Mouse (Mus musculus) CD4-positive, CD25-positive, alpha-beta regulatory T cell, adult 4 months (primary cell): ENCODE results near the gene Trim45. TPM values are rescaled to one million over a fixed set of nuclear protein-coding genes. Genes with fewer than 3 reads are reported as not detected.

ENCODE experiments used
- ATAC-seq: one replicate; pipeline ENCODE4 v1.8.0; 2017
- polyA plus RNA-seq, 2 experiments: library from polyadenylated mRNA; unstranded; fragments of 100-300 nt; shearing (Covaris generic); gene quantifications; one replicate each; pipeline ENCODE4 v1.2.1; 2017

Gene Trim45
- 1 to 10 TPM in 1 of 2 experiments, under 1 TPM in 1; 0.91 to 2.2 TPM for polyA plus RNA-seq

DNA sequence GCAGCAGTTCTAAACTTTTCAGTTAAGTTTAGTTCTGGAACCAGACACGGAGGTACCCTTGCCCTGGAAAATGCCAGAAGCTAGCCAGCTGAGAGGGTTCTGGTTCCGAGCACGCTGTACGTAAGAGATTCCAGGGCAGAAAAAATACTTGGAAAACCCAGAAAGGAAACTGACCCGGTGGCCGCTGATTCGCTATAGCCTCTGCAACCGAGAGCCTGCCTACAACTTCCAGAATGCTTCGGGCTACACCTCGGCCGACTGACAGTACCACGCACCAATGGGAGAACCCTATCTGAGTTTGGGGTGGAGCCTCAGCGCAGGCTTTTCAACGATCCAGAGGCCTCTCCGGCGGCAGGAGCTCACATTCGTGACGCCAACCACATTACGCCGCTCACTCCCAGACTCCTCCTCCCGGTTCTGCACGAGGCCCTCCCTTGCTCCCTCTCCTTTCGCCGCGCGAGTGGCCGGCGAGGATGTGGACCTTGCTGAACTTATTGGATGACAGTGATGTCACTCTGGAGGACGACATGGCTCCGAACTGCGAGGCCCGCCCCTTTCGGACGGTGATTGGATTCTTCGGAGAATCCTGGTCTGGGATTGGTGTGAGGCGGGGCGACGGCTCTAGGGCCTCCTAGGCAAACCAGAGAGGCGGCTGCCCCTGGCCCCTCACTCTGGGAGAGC lies at the start of gene Trim45:
Trim45 (plus strand) TSS at position 378 of the 681 bp plus-strand sequence.
- ATAC-seq, result peak; percentile 93

DNA sequence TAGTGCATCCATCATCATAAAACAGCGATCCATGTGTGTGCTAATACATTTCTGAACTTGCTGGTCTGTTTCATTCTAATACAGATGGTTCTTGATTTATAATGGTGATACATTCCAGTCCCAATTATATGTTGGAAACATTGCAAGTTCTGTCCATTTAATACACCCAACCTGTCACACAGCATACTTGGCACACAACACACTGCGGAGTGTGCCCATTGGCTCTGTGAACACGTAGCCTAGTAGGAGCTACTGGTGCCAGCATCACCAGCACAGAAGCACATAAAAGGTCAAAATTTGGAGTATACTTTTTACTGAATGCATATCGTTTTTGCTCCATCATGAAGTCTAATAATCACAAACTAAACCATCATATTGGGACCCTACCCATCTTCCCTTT lies 44.9 kb upstream of the Trim45 start:
- no peak for ATAC-seq

DNA sequence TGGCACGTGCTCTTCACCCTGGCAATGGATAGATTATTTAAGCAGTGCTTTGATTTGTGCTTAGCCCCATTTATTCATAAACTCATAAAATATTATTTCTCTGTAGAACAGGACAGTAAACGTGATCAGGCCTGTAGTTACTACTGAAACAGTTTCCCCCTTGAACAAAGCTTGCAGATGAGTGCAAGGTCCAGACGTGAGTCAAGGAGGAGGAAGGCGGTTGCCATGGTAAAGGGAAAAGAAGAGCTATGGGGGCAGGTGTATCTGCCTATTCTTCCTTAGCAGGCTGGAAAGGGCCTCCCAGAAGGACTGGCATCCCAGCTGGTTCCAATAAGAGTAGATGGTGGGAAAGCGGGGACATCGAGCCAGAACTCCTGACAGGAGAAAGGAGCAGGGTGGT lies 40.6 kb upstream of the Trim45 start:
- no peak for ATAC-seq

DNA sequence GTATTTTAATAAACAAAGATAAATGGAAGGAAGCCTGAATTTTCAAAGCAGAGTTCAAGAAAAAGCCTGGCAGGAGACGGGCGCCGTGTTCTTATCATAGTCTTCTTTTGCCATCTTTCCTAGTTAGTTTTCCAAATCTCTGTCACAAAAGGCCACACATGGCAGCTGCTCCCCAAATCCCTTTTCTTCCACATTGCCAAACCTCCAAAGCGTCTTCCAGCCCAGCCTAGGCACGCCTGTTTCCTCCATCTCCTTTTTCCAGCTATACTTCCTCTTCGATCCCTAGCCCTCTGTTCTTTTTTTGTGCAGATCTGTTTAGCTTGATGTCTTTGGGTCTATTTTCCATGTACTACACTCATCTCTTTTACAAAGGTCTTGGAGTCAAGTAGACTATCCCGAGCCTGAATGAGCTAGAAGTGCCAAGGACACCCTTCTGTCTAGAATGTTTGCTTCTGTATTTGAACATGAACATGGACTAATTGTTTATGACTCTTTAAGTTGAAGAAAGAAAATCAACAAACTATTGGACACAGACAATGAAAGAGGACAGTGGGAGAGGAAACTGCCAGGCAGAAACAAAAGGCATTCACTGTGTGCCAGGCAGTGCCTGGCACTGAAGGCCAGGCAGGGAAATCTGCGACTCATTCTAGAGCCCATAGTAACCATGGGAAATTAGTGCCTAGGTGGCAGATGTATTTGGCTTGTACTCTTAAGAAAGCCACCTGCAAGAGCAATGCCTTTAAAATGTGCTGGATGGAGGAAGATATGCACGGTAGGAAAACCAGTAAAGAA lies 40.0 kb upstream of the Trim45 start:
- no peak for ATAC-seq

DNA sequence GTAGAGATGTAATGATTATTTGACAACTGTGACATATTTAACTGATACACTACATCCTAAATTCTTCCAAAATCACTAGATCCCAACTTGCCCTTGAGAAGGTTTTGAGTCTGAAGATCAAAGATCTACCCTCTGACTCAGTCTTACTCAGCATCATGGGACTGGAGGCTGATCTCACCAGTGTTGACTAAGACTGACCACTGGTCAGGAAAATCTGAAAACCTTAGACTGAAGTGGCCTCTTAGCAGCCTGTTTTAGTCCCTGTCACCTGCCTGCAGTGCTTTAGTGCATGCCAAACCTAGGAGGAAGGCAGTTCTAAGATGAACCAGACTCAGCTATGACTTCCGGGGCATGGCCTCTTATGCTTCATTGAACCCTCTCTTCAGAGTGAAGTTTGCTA lies 32.8 kb upstream of the Trim45 start:
- ATAC-seq, result no peak

DNA sequence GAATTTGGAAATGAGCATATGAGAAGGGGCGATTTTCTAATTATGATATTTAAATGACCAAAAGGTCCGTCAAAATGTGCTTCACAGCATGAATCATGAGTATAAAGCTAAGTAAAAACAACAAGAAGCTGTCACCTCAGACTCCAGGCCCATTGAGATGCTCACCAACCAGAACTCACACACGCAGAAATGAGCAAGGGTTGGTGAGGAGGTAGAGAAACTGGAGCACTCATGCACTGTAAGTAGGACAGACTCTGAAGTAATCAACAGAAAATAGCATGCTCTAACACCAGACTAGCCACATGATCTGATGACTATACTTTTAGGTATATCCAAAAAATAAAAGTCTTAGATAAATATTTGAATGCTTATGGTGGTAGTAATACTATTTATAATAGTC lies 31.6 kb upstream of the Trim45 start:
- ATAC-seq, result no peak

DNA sequence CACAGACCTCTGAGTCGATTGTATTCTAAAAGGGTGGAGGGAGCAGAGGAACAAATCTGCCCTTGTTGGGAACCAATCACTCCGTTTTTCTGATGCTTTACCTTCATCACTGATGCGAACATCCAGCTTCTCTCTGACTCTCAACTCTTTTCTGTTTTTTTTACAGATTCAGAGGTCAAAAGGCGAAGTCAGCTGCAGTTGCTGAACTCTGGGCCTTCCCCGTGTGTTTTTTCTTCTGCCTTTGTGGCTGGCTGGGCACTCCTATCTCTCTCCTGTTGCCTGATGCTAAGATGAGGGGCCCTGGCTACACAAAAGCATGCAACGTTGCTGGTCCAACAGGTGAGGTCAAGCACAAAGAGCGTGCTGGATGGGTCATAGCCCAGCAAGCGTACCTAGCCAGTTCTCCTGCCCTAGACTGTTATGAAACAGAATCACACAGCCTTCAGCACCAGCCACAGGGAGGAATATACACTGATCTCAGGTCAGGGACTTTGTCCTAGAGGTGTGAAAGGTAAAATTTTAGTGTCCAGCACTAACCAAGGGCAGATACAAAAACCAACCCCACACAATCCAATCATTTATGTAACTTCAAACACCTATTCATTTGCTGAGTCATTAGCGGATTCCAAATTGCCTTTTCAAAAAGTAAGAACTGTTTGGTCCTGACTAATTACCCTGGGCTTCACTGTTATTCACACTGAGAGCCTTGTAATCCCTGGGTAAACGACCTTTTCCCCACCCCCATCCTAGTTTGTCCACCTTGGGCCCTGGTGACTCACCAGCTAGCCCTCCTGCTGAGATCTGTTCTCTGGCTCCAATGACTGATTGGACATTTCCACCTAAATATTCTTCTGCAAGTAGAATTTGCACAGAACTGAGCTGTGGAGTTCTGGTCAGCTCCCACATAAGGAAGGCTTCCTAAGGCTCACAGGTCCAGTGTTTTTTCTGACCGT lies 29.3 kb upstream of the Trim45 start:
- ATAC-seq, result no peak

DNA sequence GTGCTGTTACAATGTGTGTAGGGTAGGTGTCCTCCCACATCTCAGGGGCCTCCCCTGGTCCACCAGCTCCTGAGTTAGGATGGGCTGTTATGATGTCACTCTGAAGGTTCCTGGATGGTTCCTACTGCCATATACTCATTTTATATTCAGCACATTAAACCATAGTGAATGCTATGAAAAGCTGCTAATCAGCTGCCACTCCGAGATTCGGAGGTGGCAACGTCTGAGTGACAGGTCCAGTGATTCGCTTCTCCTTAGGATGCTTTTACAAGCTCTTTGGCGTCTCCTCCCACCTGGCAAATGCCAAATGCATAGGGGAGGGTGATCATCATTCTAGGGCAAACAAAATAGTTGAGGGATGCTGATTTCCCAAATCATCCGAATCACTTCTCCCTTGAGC lies 26.5 kb upstream of the Trim45 start:
- ATAC-seq, result no peak

DNA sequence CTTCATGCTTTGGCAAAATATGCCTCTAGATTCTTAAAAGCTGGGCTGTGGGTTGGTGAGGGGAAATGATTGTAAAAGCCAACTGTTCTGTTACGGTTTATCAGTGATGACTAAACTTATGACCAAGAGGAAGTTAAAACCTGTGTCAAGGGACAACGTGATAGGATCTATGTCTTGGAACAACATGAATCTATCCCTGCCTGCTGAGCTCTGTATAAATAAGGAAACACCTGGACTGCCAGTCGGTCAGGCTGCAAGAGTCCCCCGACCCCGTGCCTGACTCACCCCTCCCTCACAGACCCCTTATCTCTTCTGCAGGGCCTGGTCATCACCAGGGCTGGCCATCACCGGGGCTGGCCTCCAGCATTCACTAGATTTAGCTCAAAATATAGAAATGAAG lies 15.9 kb upstream of the Trim45 start:
- no peak for ATAC-seq

DNA sequence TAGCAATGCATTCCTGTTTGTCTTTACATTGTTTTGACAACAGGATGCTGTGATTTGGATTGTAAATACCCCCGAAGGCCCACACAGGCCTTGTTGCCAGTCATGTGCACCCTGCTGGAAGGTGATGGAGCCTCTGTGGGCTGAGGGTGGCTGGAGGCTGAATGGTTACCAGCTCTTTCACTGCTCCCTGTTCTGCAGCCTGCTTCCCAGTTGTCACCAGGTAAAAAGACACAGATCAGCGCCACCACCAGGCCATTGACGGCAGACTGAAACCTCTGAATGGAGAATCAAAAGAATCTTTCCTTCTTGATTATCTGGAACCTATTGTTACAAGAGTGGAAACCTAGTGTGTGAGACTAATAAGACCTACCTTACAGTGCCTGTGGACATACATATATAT lies 15.1 kb upstream of the Trim45 start:
- ATAC-seq, result no peak

DNA sequence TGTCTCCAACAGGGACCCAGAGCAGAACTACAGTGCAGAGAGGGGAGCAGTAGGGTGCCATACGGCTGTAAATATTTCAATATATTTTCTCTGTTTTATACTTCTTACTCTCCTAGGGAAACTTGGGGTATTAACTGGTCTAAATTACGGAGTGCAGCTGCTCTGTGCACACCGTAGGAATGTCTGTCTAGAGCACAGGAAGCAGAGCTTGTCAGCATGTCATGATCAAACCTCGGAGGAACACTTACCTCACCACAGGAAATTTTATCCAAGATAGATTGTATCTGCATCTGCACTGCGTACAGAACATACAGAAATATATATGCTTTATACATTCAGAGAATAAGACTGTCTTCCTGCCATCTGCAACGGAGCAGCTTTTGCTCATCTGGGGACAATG lies 13.4 kb upstream of the Trim45 start:
- ATAC-seq, result no peak

DNA sequence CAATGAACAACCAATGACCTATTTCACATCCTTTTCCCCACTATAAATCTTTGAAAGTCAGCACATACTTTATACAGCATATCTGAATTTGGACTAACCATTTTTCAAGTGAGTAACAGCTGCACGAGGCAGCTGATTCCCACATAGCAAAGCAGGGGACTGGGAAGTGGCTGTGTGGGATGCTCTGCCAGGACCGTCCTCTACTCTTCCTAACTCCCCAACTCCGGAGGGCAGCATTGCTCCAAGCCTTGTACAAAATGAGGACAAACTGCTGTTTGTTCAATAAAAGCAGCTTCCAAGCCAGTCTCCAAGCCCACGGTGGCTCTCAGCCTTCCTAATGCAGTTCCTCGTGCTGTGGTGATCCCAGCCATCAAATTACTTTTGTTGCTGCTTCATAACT lies 11.4 kb upstream of the Trim45 start:
- ATAC-seq, result no peak

DNA sequence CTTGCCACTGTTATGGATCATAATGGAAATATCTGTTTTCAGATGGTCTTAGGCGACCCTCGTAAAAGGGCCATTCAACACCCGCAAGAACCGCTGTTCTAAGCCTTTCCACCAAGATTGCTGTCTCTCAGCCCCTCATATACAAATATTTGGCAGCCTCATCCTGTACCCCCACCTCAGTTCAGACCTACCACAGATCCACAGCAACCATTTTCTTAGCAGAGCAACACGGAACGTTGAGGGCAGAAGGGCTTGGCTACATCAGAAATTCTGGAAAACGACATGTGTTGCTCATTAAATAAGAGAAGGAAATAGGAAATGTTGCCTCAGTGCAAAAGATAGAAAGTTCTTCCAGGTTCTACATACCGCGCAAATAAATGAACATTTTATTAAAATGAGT lies 11.0 kb upstream of the Trim45 start:
- ATAC-seq, result no peak

DNA sequence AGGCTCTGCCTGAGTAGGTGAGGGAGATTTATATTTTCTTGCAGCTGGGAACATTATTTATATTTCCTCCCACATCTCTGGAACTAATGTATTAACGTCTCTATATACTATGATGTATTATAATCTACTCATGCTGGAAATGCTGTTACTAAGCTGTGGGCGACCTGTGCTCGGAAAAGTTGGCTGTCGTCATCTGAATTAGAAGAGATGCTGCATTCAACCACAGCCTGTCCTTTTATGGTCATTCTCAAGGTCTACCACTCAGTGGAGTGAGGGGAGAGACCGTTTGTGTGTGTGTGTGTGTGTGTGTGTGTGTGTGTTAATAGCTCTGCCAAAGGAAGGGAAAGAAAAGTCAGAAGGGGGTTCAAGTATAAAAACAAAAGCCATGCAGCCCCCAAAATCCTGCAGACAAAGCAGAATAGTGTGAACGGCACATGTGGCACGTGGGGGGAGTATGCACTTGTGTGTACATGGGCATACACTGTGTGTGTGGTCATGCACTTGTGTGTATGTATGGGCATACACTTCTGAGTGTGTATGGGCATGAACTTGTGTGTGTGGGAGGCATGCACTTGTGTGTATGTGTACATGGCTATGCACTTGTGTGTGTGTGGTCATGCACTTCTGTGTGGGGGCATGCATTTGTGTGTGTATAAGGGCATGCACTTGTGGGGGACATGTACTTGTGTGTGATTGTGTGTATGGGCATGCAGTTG lies 10.3 kb upstream of the Trim45 start:
- ATAC-seq, result no peak

DNA sequence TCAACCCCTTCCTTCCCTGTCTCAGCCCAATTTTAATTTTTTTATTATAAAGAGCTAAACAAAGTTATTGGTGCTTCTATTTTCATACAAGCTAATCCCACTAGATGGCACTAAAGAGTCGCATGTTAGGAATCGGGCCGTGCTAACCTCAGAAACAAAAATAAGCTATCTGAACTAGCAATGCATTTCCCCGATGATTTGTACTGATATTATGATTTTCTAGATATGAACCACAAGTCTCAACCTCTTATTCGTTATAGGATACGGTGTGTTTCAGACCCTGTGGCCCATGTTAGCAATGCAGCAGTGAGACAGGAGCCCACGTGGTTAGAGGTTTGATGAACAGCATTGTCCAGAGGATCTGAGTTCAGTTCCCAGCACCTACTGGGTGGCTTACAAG lies 5.2 kb upstream of the Trim45 start:
- ATAC-seq, result peak; percentile 74

DNA sequence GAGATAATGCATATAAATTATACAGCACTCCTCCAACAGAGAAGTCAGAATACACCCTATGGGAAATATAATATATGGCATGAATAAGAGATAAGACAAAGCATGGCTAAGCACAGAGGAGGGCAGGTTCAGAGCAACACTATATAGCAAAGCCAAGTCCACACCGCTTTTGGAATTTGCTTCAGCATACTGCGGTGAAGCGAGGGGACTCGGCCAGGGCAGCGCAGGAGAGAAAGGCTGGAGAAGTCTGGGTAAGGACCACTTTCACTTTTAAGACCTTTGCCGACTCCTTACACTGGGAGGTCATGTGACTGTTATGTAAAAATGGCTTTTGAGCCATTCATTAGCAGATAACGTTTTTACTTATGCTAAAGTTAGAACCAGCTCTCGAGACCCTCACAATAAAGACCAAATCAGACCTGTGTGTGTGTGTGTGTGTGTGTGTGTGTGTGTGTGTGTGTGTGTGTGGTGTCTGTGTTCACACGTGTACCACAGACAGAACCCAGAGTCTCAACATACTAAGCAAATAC lies 1.3 kb upstream of the Trim45 start:
- ATAC-seq, result no peak

DNA sequence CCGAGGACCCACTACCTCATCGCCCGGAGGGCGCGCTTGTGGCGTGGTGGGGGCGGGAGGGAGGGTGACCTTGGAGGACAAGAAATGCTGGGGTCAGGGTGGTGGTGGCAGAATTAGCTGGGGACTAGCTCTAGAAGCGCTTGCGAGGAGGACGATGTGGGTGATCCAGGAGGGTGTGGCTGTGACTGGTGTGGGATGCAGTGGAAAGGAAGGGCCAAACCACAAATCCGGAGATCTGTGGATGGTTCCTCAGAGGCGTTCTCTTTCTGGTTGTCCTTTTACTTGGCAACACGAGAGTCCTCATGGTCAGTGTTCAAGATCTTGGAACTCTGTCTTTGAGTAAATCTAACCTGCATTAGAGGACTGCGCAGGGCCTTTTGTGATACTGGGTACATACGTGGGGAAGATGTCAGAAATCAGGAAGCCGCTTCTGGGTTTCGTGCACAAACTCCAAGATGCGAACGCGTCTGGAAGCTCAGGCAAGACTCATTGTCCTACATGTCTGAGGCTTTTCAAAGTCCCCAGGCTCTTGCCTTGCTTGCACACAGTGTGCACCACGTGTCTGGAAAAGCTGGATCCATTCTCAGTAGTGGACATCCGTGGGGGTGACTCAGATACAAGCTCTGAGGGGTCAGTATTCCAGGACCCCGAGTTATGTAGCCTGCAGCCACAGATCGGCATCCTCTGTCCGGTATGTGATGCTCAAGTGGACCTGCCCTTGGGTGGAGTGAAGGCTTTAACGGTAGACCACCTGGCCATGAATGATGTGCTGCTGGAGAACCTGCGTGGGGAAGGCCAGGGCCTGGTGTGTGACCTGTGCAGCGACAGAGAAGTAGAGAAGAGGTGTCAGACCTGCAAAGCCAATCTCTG lies 739 bp downstream of the Trim45 start:
- ATAC-seq, result peak; percentile 1

DNA sequence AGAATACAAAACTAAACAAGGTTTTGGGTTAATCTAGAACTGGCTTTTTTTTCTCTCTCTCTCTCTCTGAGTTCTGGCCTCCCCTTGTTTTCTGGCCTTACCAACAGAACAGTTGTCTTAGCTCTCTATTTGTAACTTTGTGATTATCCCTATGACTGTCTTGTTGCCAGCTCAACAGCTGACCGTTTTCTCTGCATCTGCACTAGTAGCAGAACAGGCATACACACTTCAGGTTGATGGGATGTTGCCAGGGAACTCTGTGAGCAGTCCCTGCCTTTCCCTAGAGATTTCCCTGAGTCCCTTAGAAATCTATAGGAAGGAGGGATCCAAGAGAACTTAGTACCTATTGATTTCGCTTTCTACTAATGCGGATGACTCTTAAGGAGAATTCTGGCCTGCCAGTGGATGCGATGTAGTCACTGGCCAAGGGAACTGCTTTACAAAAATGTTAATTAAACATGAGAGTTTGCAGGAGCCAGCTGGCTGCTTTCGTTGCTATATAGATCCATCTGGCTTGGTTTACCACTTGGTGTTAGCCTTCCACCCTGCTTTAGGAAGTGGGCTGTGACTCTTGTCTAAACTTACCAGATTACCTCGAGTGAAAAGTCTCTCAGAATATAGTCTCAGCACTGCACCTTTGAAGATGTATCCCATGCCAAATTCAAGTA lies 2.2 kb downstream of the Trim45 start:
- ATAC-seq, result no peak

DNA sequence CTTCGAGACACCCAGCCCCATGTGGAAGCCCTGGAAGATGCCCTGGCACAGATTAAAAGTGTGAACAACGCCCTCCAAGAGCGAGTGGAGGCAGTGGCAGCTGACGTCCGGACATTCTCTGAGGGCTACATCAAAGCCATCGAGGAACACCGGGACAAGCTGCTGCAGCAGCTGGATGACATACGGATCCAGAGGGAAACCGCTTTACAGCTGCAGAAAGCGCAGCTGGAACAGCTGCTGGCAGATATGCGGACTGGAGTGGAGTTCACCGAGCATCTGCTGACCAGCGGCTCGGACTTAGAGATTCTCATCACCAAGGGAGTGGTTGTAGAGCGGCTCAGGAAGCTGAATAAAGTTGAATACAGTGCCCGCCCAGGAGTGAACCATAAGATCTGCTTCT lies 3.2 kb downstream of the Trim45 start:
- no peak for ATAC-seq

DNA sequence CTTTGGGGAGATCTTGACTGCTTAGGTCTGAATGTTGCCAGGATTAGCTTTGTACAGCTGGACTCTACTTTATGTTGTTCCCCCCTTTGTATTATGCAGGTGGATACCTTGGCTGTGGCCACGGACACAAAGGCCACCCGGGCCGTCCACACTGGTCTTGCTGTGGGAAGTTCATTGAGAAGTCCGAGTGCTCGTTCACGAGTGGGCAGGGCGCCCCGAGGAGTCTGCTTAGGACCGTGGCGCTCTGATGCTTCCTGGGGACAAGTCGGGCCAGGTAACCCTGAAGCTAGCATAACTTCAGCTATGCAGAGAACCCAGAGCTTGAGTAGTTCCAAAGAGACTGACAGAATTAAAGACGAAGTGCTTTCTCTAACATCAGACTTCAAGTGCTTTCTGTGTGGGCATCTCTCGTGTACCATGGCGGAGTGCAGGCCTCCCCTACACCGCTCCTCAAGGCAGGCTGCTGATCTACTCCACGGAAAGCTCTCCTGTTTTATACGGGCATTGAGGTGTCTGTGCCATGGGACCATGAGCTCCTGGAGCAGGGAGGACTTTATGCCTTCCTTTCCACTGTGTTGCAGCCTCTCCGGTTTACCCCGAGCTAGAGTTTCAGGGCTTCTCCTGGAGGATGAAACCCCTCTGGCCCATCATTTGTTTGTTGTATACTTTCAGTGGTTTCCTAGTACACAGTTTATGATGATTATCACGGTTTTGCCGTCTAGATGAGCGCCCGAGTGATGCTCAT lies 9.5 kb downstream of the Trim45 start:
- ATAC-seq, result no peak
